Mouse (Mus musculus) embryonic facial prominence, embryonic 11.5 days (tissue): ENCODE results near the gene Ddn. TPM values are rescaled to one million over a fixed set of nuclear protein-coding genes. Genes with fewer than 3 reads are reported as not detected.

Experiments used
- ATAC-seq: fragments of 200-750 bp; cut with Nextera tagmentation; replicated peaks from 2 replicates; pipeline ENCODE4 v1.8.0; 2017; ENCODE audit warnings: low read depth; ENCODE audit not compliant: insufficient number of reproducible peaks, low FRiP score, low TSS enrichment
- DNase-seq: peaks from one replicate; pipeline ENCODE4 v3.0.0-alpha.2; 2015; ENCODE audit warnings: low spot score
- H3K27ac ChIP-seq: fragments of 300-500 bp; sonication (generic); replicated peaks from 2 replicates; pipeline ENCODE4 v1.5.1; 2014; ENCODE audit warnings: mild to moderate bottlenecking, low read depth, low read length, control low read depth
- H3K27me3 ChIP-seq: fragments of 300-500 bp; sonication (generic); 2 replicates; pipeline ENCODE4 v1.6.1; 2014; ENCODE audit warnings: mild to moderate bottlenecking, low read length, moderate library complexity, mixed read lengths; ENCODE audit not compliant: control insufficient read depth, insufficient read depth
- H3K36me3 ChIP-seq: fragments of 300-500 bp; sonication (generic); replicated peaks from 2 replicates; pipeline ENCODE4 v1.6.1; 2014; ENCODE audit warnings: low read depth, mild to moderate bottlenecking, low read length, moderate library complexity, mixed read lengths; ENCODE audit not compliant: control insufficient read depth, insufficient read depth
- H3K4me1 ChIP-seq: fragments of 300-500 bp; sonication (generic); 2 replicates; pipeline ENCODE4 v1.6.1; 2014; ENCODE audit warnings: low read length, mixed read lengths; ENCODE audit not compliant: control insufficient read depth, insufficient read depth
- H3K4me2 ChIP-seq: fragments of 300-500 bp; sonication (generic); 2 replicates; pipeline ENCODE4 v1.6.1; 2014; ENCODE audit warnings: low read depth, mild to moderate bottlenecking, control low read depth, low read length, moderate library complexity
- H3K4me3 ChIP-seq: fragments of 300-500 bp; sonication (generic); 2 replicates; pipeline ENCODE4 v1.5.1; 2014; ENCODE audit warnings: low read depth, low read length, control low read depth
- H3K9ac ChIP-seq: fragments of 300-500 bp; sonication (generic); replicated peaks from 2 replicates; pipeline ENCODE4 v1.6.1; 2014; ENCODE audit warnings: mild to moderate bottlenecking, control low read depth, low read length
- H3K9me3 ChIP-seq: fragments of 300-500 bp; sonication (generic); replicated peaks from 2 replicates; pipeline ENCODE4 v1.6.1; 2016; ENCODE audit warnings: mild to moderate bottlenecking, low read length, inconsistent platforms, mixed read lengths; ENCODE audit not compliant: control insufficient read depth
- WGBS: fragments of 180-500 bp; shearing (Covaris S2); extraction: QIAGEN DNeasy Blood & Tissue Kit; methylation state at CpG from one replicate; pipeline ENCODE4 v1.1.7; 2014; 5-methylcytosine and 5-hydroxymethylcytosine counted together
- polyA plus RNA-seq: library from polyadenylated mRNA; unstranded; fragments of >200 nt; fragmentation: Nextera tagmentation; extraction: Ambion mirVana; gene quantifications from 2 replicates; pipeline ENCODE4 v1.2.1, GENCODE M21; 2014

Ddn gene
- polyA plus RNA-seq, 1 experiment from 2014 or later, result 0.27 TPM

DNA sequence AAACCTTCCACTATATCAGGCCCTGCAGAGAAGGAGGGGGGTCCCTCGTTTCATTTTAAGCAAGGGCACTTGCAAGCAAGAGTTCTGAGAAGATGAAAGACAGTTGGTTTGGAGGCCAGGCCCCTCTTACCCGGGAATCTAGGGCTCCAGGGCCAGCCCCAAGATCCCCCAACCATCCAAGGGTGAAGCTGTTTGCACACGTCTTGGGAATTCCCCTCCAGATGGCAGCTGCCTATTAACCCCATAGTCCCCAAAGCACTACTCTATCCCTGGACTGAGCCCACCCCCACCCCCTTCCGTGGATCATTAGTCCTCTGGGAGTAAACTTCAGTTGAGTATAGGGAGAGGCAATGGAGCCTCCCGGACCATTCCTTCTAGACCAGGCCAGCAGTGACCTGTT, 33.8 kb downstream of the Ddn start:
- H3K27me3 ChIP-seq, result peaks cover 98% of the 10 kb centered on the region
- peaks cover 18% of the 10 kb centered on the region for H3K4me1 ChIP-seq
- H3K27ac ChIP-seq, result no peak overlapping the region
- no peaks in the 10 kb centered on the region for H3K9me3 ChIP-seq
- no peak overlapping the region for H3K9ac ChIP-seq
- DNase-seq (peak; percentile 19), ATAC-seq (no peak)
- no peak overlapping the region; the same call in 1 of the 2 replicates for H3K4me3 ChIP-seq
- no peak overlapping the region for H3K4me2 ChIP-seq
- H3K36me3 ChIP-seq, result no peaks in the 10 kb centered on the region
- WGBS, result 3% methylated on average over 5 of the region's 5 CpGs

DNA sequence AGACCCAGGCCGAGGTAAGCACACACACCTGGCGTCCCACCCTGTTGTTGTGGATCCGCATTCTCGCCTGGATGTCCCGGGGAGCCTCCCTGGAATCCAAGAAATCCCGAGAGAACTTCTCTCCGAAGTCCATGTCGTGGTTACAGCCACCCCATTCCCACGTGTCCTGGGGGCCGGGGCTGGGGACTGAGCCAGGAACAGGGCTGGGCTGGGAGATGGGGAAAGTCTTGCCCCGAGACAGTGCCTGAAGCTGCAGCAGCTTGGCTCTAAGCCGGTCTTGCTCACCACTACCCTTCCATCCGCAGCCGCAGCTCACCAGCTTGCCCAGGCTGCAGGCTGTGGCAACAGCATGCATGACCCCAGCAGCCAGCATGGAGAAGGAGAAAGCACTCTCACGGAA, 35.2 kb downstream of the Ddn start:
- H3K4me1 ChIP-seq, result peaks cover 18% of the 10 kb centered on the region
- no peak overlapping the region for H3K27ac ChIP-seq
- no peak overlapping the region for H3K4me2 ChIP-seq
- DNase-seq (no peak), ATAC-seq (no peak)
- H3K27me3 ChIP-seq, result peaks cover 83% of the 10 kb centered on the region
- H3K36me3 ChIP-seq, result no peaks in the 10 kb centered on the region
- H3K9ac ChIP-seq, result no peak overlapping the region
- no peak overlapping the region for H3K4me3 ChIP-seq
- no peaks in the 10 kb centered on the region for H3K9me3 ChIP-seq
- WGBS, result 6% methylated on average over 15 of the region's 15 CpGs

DNA sequence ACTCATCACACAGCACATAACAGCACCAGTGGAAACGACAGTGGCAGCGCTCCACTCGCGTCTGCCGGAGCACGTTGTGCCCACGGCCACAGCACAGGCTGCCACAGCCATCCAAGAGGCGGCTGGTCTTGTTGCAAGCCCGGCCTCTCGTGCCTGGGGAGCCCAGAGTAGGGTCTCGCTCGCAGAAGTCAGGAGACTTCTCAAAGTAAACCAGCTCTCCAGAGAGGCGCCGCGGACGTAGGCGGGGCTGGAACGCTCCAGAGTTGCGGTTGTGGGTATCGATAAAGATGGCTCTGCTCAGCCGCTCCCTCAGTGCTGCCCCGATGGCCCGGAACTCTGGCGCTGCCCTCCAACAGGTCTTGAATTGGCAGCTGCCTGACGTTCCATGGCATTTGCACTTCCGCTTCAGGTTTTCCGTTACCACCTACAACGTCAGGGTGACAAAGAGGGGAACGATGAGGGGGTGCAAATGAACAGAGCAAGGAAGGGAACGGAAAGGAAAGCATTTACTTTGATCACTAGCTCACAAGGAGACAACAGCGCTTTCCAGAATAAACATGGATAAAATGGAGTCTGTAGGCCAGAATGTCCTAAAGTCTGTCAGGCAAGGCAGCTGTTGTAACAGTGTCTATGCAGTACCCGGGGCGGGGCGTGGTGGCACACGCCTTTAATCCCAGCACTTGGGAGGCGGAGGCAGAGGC, 36.6 kb downstream of the Ddn start:
- Histone ChIP-seq H3K9ac (peak overlapping the region; percentile 37), H3K27me3 (peaks cover 69% of the 10 kb centered on the region), H3K4me2 (peak overlapping the region; percentile 42), H3K36me3 (no peaks in the 10 kb centered on the region), H3K27ac (no peak overlapping the region), H3K9me3 (no peaks in the 10 kb centered on the region), H3K4me3 (peak overlapping the region; percentile 26), H3K4me1 (peaks cover 14% of the 10 kb centered on the region)
- DNase-seq (peak; percentile 42), ATAC-seq (no peak)
- 2% methylated on average over 36 of the region's 36 CpGs for WGBS

DNA sequence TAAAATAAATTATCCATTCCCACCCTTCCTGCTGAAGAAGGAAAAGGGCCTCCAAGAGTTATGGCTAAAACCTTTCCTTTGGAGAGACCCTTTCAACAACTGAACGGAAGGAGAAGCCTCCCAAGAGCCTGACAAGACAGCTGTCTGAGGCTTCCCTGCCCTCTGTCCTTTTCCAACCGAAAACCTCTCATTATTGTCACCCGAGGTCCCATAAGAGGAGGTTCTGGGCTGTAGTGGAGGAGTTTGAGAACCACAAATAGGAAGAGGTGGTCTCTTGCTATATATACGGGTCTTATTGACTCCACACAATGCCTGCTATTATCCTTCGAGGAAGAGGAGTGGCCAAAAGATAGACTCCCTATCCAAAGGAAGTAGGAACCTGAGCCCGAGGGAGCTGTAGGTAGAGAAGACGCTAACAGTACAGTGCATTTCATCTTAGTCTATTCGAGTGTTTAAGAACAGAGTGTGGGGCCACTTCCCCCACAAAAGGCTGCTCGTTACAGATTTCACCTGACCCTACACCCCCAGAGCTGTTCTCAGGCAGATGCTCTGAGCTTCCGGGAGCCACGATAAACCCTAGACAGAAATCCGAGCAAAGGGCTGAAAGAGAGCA, 37.4 kb downstream of the Ddn start:
- Histone ChIP-seq H3K4me3 (peak overlapping the region; percentile 26), H3K9me3 (no peaks in the 10 kb centered on the region), H3K9ac (no peak overlapping the region), H3K27ac (no peak overlapping the region), H3K36me3 (no peaks in the 10 kb centered on the region), H3K4me2 (no peak overlapping the region; the same call in 1 of the 2 replicates), H3K4me1 (peaks cover 10% of the 10 kb centered on the region), H3K27me3 (peaks cover 61% of the 10 kb centered on the region)
- 4% methylated on average over 12 of the region's 12 CpGs for WGBS
- no peak for ATAC-seq
- no peak for DNase-seq

DNA sequence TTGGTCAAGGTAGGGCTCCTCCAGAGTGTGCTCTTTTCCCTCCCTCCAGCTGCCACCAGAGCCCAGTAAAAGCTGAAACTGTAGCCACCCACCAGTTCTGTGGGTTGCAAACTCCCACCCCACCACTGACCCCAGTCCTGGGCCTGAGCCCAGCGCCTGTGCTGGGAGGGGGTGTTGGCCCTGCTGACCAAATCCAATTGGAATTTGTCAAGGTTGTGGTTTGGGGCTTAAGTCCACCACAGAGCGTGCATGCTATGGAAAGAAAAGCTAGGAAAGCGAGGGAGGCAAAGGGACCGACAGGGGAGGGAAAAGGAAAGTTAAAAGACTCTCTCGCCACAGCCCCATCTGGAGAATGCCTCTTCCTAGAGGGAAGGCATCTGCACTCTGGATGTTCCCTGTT, 41.0 kb downstream of the Ddn start:
- no peaks in the 10 kb centered on the region for H3K9me3 ChIP-seq
- no peak for DNase-seq
- H3K27ac ChIP-seq, result no peak overlapping the region
- 29% methylated on average over 5 of the region's 5 CpGs for WGBS
- H3K9ac ChIP-seq, result no peak overlapping the region
- no peaks in the 10 kb centered on the region for H3K36me3 ChIP-seq
- ATAC-seq, result no peak
- no peak overlapping the region for H3K4me3 ChIP-seq
- peaks cover 7% of the 10 kb centered on the region for H3K4me1 ChIP-seq
- no peak overlapping the region for H3K4me2 ChIP-seq
- H3K27me3 ChIP-seq, result peaks cover 25% of the 10 kb centered on the region

- H3K4me2 ChIP-seq, result no peak overlapping the region
- DNase-seq (no peak), ATAC-seq (no peak)
- H3K9ac ChIP-seq, result no peak overlapping the region
- no peaks in the 10 kb centered on the region for H3K9me3 ChIP-seq
- H3K4me3 ChIP-seq, result no peak overlapping the region
- peaks cover 2% of the 10 kb centered on the region for H3K27me3 ChIP-seq
- H3K36me3 ChIP-seq, result no peaks in the 10 kb centered on the region; the same call in 1 of the 2 replicates
- 70% methylated on average over 4 of the region's 4 CpGs for WGBS
- peaks cover 2% of the 10 kb centered on the region; the same call in 1 of the 2 replicates for H3K4me1 ChIP-seq
- no peak overlapping the region for H3K27ac ChIP-seq
Measured at GRCm38 (mm10) chr15:98765929-98766328, 43.4 kb downstream of the Ddn start.

- H3K4me3 ChIP-seq, result peak within 1 kb of the TSS; percentile 100
- under 1% methylated on average over 73 of the region's 76 CpGs for WGBS
- peak; percentile 88 for ATAC-seq
Measured at GRCm38 (mm10) chr15:98762670-98763529, 46.4 kb downstream of the Ddn start, which contains the start of gene Arf3. TSS of gene Arf3 (minus strand) at chr15:98763214.

More at GRCm38 (mm10) chr15:98762670-98763529, 46.4 kb downstream of the Ddn start, which contains the start of gene Arf3:
- peak within 1 kb of the TSS; percentile 70 for H3K27ac ChIP-seq
- no peaks in the 10 kb centered on the region; the same call in 1 of the 2 replicates for H3K36me3 ChIP-seq
- peak within 1 kb of the TSS; percentile 91 for H3K9ac ChIP-seq
- no peaks in the 10 kb centered on the region for H3K27me3 ChIP-seq
- peaks cover 2% of the 10 kb centered on the region; the same call in 1 of the 2 replicates for H3K4me1 ChIP-seq
- H3K9me3 ChIP-seq, result no peaks in the 10 kb centered on the region
- peak; percentile 97 for DNase-seq
- peak within 1 kb of the TSS; percentile 84 for H3K4me2 ChIP-seq
